Mouse (Mus musculus) hindbrain, embryonic 14.5 days (tissue): ENCODE measurements around the gene Sh3rf1. TPM values are rescaled to one million over a fixed set of nuclear protein-coding genes. Genes with fewer than 3 reads are reported as not detected.
A peak's percentile ranks its signal among the peaks of the same experiment; 100 is the strongest.

Experiments
- ATAC-seq: fragments of 200-750 bp; cut with Nextera tagmentation; 2 replicates; pipeline ENCODE4 v1.8.0; 2017; ENCODE audit warnings: moderate number of reproducible peaks, mild to moderate bottlenecking, moderate TSS enrichment, moderate library complexity; ENCODE audit not compliant: low FRiP score
- DNase-seq: peaks from one replicate; pipeline ENCODE4 v3.0.0-alpha.2; 2015; ENCODE audit warnings: low spot score
- H3K27ac ChIP-seq: fragments of 300-500 bp; sonication (generic); 2 replicates; pipeline ENCODE4 v1.5.1; 2014; ENCODE audit warnings: mild to moderate bottlenecking, moderate library complexity
- H3K27me3 ChIP-seq: fragments of 300-500 bp; sonication (generic); 2 replicates; pipeline ENCODE4 v1.6.1; 2014; ENCODE audit warnings: mild to moderate bottlenecking, low read length, mixed read lengths; ENCODE audit not compliant: control insufficient read depth, insufficient read depth
- H3K36me3 ChIP-seq: fragments of 300-500 bp; sonication (generic); replicated peaks from 2 replicates; pipeline ENCODE4 v1.6.1; 2014; ENCODE audit not compliant: control insufficient read depth, insufficient read depth
- H3K4me1 ChIP-seq: fragments of 300-500 bp; sonication (generic); replicated peaks from 2 replicates; pipeline ENCODE4 v1.6.1; 2014; ENCODE audit warnings: antibody characterized with exemption, low read length, mixed read lengths; ENCODE audit not compliant: control insufficient read depth, insufficient read depth
- H3K4me2 ChIP-seq: fragments of 300-500 bp; sonication (generic); replicated peaks from 2 replicates; pipeline ENCODE4 v1.6.1; 2014; ENCODE audit warnings: mild to moderate bottlenecking, moderate library complexity
- H3K4me3 ChIP-seq: fragments of 300-500 bp; sonication (generic); replicated peaks from 2 replicates; pipeline ENCODE4 v1.5.1; 2014; ENCODE audit warnings: mild to moderate bottlenecking, low read length
- H3K9ac ChIP-seq: fragments of 300-500 bp; sonication (generic); 2 replicates; pipeline ENCODE4 v1.6.1; 2014
- H3K9me3 ChIP-seq: fragments of 300-500 bp; sonication (generic); 2 replicates; pipeline ENCODE4 v1.6.1; 2016; ENCODE audit warnings: low read length; ENCODE audit not compliant: control insufficient read depth
- WGBS: fragments of 180-500 bp; shearing (Covaris S2); extraction: QIAGEN DNeasy Blood & Tissue Kit; methylation state at CpG from one replicate; pipeline ENCODE4 v1.1.7; 2014; 5-methylcytosine and 5-hydroxymethylcytosine counted together
- polyA plus RNA-seq: library from polyadenylated mRNA; unstranded; fragments of >200 nt; fragmentation: Nextera tagmentation; extraction: Ambion mirVana; gene quantifications from 2 replicates; pipeline ENCODE4 v1.2.1, GENCODE M21; 2014

The Sh3rf1 gene
- polyA plus RNA-seq, 1 experiment from 2014 or later: 28.8 TPM

- H3K4me2 ChIP-seq: no peak overlapping the region
- no peak for ATAC-seq
- WGBS: 68% methylated on average over 5 of the region's 5 CpGs
- peaks cover 32% of the 10 kb centered on the region for H3K4me1 ChIP-seq
- no peaks in the 10 kb centered on the region for H3K36me3 ChIP-seq
- no peak for DNase-seq
- H3K27ac ChIP-seq: no peak overlapping the region
- H3K27me3 ChIP-seq: no peaks in the 10 kb centered on the region
- no peaks in the 10 kb centered on the region for H3K9me3 ChIP-seq
- H3K4me3 ChIP-seq: no peak overlapping the region
- H3K9ac ChIP-seq: no peak overlapping the region
These were observed 98.1 kb downstream of the Sh3rf1 start for GRCm38 (mm10) chr8:61321780-61322179.

DNA sequence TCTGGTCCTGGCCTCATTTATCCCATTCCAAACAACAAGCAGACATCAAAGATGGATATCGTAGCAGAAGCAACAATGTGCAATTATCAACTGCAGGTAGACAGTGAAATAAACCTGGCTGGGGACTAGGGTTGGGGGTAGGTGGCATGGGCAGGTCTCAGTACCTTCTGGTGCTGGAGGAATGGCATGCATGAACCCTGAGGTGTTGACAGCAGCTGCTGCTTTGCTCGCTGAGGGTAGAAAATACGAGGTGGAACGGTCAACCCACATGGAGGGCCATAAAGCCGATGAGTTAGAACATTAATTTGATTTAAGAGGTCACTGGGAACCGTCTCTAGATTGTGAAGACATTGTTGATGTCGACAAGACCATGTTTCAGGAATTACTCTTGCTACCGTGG lies 98.8 kb downstream of the Sh3rf1 start:
- Histone ChIP-seq H3K9me3 (no peaks in the 10 kb centered on the region), H3K9ac (no peak overlapping the region), H3K36me3 (no peaks in the 10 kb centered on the region), H3K4me3 (no peak overlapping the region), H3K27ac (no peak overlapping the region), H3K4me2 (no peak overlapping the region), H3K4me1 (peaks cover 26% of the 10 kb centered on the region), H3K27me3 (no peaks in the 10 kb centered on the region)
- ATAC-seq: no peak
- WGBS: 77% methylated on average over 8 of the region's 8 CpGs
- no peak for DNase-seq

DNA sequence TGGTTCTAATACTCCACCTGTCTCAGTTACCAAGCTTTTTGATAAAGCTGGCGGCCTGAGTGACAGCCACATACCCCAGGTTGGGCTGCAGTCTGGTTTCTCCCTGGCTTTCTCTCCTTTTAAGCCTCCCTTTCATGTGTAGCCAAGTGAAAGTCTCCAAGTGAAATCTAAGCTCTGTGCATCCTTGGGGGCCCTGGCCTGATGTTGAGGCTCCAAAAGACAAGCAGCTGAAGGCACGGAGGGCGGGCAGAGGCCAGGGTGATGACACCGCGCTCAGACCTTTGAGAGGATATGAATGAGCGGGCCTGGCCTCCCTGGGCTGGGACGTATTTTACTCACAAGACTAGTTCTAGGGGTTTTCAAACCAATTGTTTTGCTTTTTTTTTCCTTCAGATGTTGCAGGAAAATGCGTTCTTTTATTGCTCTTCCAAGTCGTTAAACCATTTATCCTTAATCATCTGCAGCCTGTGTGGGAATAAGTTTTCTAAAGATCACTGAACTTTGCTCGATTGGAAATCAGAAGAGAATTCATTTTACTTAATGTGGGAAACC lies 100.8 kb downstream of the Sh3rf1 start:
- peaks cover 25% of the 10 kb centered on the region for H3K4me1 ChIP-seq
- no peak for DNase-seq

GRCm38 (mm10) chr8:61325014-61325715 lies 101.5 kb downstream of the Sh3rf1 start:
- ATAC-seq: peak; percentile 86
- Histone ChIP-seq H3K4me2 (peak overlapping the region; percentile 29), H3K4me3 (no peak overlapping the region), H3K27me3 (no peaks in the 10 kb centered on the region), H3K9ac (no peak overlapping the region), H3K9me3 (no peaks in the 10 kb centered on the region), H3K4me1 (peaks cover 25% of the 10 kb centered on the region), H3K27ac (peak overlapping the region; percentile 61), H3K36me3 (peaks cover 7% of the 10 kb centered on the region)
- WGBS: 24% methylated on average over 16 of the region's 16 CpGs
- DNase-seq: peak; percentile 56

More for the DNA sequence above, 100.8 kb downstream of the Sh3rf1 start:
- no peak for ATAC-seq
- Histone ChIP-seq H3K27me3 (no peaks in the 10 kb centered on the region), H3K9ac (no peak overlapping the region), H3K27ac (peak overlapping the region; percentile 41; the same call in 1 of the 2 replicates), H3K4me3 (no peak overlapping the region), H3K4me2 (no peak overlapping the region), H3K9me3 (no peaks in the 10 kb centered on the region), H3K36me3 (peaks cover 5% of the 10 kb centered on the region; the same call in 1 of the 2 replicates)
- WGBS: 16% methylated on average over 10 of the region's 10 CpGs

GRCm38 (mm10) chr8:61326281-61326680 lies 102.6 kb downstream of the Sh3rf1 start:
- 88% methylated on average over 8 of the region's 8 CpGs for WGBS
- Histone ChIP-seq H3K36me3 (peaks cover 14% of the 10 kb centered on the region), H3K9me3 (no peaks in the 10 kb centered on the region), H3K4me1 (peaks cover 25% of the 10 kb centered on the region), H3K27ac (0 out of 2 replicates have a peak overlapping the region, but pooled peaks have one; percentile 61), H3K27me3 (no peaks in the 10 kb centered on the region), H3K4me3 (no peak overlapping the region), H3K4me2 (no peak overlapping the region), H3K9ac (no peak overlapping the region)
- DNase-seq: no peak
- ATAC-seq: no peak

- Histone ChIP-seq H3K36me3 (peaks cover 14% of the 10 kb centered on the region), H3K27me3 (no peaks in the 10 kb centered on the region), H3K9me3 (no peaks in the 10 kb centered on the region), H3K4me2 (no peak overlapping the region), H3K4me1 (peaks cover 25% of the 10 kb centered on the region), H3K4me3 (no peak overlapping the region), H3K27ac (no peak overlapping the region), H3K9ac (no peak overlapping the region)
- no peak for ATAC-seq
- 83% methylated on average over 5 of the region's 5 CpGs for WGBS
- DNase-seq: no peak
These were observed 103.7 kb downstream of the Sh3rf1 start for GRCm38 (mm10) chr8:61327333-61327732.

DNA sequence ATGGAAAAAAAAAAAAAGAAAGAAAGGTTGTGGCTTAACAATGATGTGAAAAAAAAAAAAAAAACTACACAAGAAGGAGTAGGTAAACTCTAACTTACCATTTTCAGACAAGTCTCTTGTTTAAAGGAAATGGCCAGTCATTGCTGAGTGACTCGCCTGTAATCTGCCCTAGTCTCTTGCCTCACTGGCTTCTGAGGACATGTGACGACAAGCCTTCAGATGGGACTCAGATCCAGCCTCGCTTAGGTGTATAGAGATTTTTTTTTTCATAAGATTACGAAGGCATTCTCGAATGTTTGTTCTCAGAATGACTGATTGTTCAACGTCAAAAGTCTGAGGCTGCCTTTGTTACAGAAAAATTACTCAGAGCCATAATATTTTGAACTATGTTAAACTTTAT lies 116.0 kb downstream of the Sh3rf1 start:
- no peaks in the 10 kb centered on the region for H3K36me3 ChIP-seq
- no peak overlapping the region for H3K27ac ChIP-seq
- H3K27me3 ChIP-seq: no peaks in the 10 kb centered on the region
- DNase-seq (no peak), ATAC-seq (no peak)
- H3K4me1 ChIP-seq: no peaks in the 10 kb centered on the region; the same call in 1 of the 2 replicates
- H3K4me2 ChIP-seq: no peak overlapping the region
- H3K4me3 ChIP-seq: no peak overlapping the region
- H3K9ac ChIP-seq: no peak overlapping the region
- WGBS: 89% methylated on average over 6 of the region's 6 CpGs
- no peaks in the 10 kb centered on the region for H3K9me3 ChIP-seq

DNA sequence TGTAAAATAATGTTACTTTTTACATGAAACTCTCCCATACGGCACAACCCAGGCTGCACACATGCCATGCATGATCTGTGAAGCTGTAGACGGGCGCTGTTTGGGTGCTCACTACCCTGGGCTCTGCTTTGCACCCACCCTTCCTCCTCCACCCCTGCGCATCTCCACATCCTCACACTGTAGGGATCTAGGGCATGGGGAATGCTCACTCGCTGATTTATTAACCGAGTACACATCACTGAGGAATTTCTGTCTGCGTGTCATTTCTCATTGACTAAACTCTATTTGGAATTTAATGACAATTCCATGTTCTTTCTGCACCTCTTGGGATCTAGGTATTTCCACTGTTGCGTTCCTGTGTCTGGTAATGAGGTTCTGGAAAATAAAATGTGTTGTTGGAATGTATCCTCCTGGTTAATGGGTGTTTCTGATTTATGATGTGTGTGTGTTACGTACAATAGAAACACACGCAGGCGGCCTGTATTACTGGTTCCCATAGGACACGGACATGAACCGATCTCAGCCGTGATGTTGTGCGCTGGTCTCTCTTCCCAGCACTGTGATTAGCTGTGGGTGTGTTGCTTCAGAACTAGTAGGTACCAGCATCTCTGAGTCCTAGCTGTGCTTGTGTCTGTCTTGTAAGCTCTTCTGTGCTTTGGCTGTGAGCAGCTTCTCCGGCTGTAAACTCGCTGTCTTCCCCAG lies 116.8 kb downstream of the Sh3rf1 start:
- H3K27me3 ChIP-seq: no peaks in the 10 kb centered on the region
- no peaks in the 10 kb centered on the region for H3K9me3 ChIP-seq
- H3K4me3 ChIP-seq: no peak overlapping the region
- ATAC-seq: peak; percentile 43; the same call in 1 of the 2 replicates
- no peak overlapping the region; the same call in 1 of the 2 replicates for H3K9ac ChIP-seq
- peak overlapping the region; percentile 25 for H3K4me2 ChIP-seq
- WGBS: 74% methylated on average over 17 of the region's 17 CpGs
- no peaks in the 10 kb centered on the region; the same call in 1 of the 2 replicates for H3K4me1 ChIP-seq
- H3K27ac ChIP-seq: peak overlapping the region; percentile 40; the same call in 1 of the 2 replicates
- no peak for DNase-seq
- H3K36me3 ChIP-seq: no peaks in the 10 kb centered on the region
